Mouse (Mus musculus) regulatory T cell (primary cell): ENCODE data around the gene Fam213b.

Source experiments
- in situ Hi-C: fragments of 300-600 bp; cut with MboI, MseI; formaldehyde crosslinking; loops from one replicate; pipeline ENCODE4 v1.15.1; 2025; ENCODE audit warnings: high pct_unique_total_duplicates

Fam213b gene

GRCm38 (mm10) chr4:154853881-154854280, 45.1 kb downstream of the Fam213b start:
- in situ Hi-C loops: no loop called here

- in situ Hi-C loops: no loop called here
Measured at GRCm38 (mm10) chr4:154852696-154853095, 46.2 kb downstream of the Fam213b start.
